Mouse (Mus musculus) neural tube, embryonic 10.5 days (tissue): ENCODE data around the gene Cdh5.
"Not testable (repeated sequence)": the region's sequence is repeated elsewhere in the genome, so short reads cannot be mapped to it uniquely, and the experiment has no call there.

Source experiments
- DNase-seq: peaks from one replicate; pipeline ENCODE4 v3.0.0-alpha.2; 2017; ENCODE audit warnings: low spot score; ENCODE audit errors: extremely low spot score

Gene Cdh5

GRCm38 (mm10) chr8:104090993-104091900 is 10.2 kb upstream of the Cdh5 start:
- DNase-seq, result peak; percentile 44

DNA sequence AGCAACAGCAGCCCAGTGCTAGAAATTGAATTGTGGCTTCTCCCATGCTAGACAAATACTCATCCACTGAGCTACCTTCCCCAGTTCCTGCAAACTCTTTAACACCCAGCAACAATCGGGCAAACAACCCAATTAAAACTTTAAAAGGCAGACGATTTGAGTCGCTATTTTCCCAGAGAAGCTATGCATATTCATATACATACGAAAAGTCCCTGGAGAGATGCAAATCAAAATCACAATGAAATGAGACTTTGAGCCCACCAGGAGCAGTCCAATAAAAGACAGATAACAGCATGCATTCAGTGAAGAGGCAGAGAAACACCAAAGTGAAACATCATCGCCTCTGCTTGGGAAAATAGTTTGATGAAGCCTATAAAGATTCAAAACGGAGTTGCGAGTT is 8.1 kb upstream of the Cdh5 start:
- DNase-seq, result no peak

DNA sequence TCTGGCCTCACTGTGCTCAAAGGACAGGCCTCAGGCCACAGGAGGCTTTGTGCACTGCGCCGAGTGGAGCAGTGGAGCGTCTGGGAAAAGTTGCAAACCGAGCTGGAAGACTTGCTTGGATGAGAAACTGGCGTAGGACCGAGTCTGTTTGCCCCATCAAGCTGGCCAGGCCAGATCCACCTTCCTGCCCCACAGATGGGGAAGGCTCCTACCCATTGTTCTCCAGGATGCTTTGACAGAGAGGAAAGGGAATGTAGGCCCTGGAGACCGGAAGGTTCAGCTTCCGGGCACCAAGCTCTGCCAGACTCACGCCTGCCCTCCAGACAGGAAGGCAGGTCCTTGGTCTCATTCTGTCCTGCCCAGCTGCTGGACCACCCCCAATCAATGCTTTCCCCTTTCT is 5.8 kb upstream of the Cdh5 start:
- DNase-seq, result no peak

DNA sequence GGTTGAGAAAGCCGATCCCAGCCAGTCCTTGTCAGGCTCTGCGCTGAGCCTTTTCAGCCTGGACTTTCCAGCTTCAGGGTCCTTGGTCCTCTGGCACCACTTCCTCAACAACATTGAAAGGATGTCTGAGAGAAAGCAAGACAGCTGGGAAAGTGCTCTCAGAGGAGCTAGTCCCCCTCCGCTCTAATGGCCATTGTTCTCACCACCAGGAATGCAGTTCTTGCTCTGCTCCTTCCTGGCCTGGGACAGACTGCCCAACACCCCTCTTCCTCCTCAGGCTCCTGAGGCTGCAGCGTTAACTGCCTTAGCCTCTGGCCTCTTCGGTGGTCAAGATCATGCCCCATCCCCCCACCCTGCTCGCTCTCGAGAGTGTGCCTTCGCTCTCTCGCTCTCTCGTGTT is 4.8 kb upstream of the Cdh5 start:
- DNase-seq, result no peak

DNA sequence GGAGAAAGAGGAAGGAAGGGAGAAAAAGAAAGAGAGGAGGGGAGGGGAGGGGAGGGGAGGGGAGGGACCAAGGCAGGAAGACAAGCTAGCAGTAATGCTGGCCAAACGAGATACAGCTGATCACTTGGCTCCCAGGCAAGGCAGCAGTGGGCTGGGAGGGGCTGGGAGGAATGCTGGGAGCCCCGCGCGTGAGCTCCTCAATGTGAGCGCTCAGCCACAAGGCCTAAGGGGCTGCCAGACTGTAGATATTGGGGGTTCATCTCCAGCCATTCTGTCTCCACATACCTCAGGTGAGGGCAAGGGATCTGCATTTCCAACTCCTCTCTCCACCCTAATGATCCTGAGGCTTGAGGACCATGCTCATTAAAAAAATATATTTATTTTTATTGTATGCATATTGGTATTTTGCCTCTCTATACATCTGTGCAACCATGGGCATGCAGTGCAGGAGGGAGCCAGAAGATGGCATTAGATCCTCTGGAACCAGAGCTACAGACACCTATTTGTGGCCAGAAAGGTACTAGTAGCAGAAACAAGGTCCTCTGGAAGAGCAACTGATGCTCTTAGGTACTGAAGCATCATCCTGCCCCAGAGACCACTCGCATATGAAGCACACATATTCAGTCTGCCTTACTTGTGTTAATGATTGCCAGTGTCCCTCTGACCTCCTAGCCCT is 2.6 kb upstream of the Cdh5 start:
- DNase-seq, result no peak

- DNase-seq, result no peak
Observed at GRCm38 (mm10) chr8:104099347-104100099, 1.9 kb upstream of the Cdh5 start.

DNA sequence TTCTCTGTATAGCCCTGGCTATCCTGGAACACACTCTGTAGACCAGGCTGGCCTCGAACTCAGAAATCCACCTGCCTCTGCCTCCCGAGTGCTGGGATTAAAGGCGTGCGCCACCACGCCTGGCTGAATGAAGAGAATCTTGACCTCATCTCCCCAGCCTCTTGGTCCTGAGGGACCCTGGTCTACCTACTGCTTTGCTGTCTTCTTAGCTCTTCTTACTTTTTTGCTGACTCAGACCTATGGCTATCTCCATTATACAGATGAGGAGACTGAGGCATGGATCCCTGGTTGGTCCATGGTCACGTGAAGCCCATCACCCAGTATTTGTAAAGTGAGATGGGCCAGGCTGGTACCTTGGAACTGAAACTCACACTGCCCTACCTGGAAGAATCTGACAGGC is 701 bp upstream of the Cdh5 start:
- DNase-seq, result not testable (repeated sequence)

DNA sequence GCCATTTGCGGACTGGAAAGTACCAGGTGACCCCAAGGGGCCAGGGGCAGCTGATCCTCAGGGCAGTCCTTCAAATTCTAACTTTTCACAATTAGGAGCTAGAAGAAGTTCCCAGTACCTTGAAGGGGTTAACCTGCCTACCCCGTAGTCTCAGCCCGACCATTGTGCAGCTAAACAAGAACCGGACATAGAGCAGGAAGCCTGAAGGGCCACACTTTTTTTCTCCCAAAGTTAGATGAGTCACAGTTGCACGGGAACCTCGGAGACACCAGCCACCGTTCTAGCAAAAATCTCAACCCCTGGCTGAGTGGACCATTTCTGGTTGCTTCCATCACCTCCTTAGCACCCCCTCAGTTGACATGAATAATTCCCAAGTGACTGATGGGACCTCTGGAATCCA is 2.0 kb downstream of the Cdh5 start:
- no peak for DNase-seq

DNA sequence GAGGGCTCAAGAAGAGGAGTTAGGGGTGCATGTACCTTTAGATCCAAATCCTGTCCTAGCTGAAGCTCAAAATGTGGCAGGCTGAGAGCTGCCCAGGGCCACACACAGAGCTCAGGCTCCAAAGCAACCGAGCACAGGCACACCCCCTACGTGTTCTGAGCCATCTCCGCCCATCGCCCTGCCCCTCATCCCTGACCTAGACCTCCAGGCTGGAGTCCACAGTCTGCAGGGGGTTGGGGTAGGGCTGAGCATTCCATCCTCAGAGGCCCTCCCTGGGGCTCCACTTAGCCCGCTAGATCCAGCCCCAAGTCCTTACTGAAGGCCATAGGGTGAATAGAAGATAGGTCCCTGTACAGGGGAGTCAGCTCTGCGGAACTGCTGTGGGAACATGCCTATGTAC is 4.3 kb downstream of the Cdh5 start:
- no peak for DNase-seq

DNA sequence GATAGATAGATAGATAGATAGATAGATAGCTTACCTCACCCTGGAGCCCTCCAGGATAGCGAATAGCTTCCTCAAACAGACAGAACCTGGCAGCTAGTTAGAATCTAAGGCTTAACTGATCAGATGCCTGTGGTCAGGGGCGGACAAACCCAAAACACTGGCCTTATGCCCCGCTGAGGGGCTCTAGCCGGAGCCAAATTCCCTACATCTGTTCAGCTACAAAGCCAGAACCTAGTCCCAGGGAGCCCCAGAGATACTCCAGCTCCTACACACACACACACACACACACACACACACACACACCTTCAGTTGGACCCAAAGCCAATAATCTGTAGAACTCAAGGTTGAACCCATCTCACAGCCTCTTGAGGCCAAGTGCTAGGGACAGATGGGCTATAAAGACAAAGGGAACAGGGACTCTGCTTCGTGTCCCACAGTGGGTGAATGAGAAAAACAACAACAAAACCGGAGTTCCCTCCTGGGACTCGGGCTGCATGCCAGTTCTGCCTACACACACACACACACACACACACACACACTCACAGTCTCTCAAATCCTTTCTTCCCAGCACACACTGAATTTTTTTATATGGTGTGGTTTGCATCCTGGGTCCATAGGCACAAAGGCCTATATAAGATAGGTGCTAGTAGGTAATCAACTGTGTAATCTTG is 5.0 kb downstream of the Cdh5 start:
- no peak for DNase-seq

- DNase-seq, result no peak
Observed at GRCm38 (mm10) chr8:104107111-104107510, 5.7 kb downstream of the Cdh5 start.

GRCm38 (mm10) chr8:104108048-104108447 is 6.6 kb downstream of the Cdh5 start:
- no peak for DNase-seq

DNA sequence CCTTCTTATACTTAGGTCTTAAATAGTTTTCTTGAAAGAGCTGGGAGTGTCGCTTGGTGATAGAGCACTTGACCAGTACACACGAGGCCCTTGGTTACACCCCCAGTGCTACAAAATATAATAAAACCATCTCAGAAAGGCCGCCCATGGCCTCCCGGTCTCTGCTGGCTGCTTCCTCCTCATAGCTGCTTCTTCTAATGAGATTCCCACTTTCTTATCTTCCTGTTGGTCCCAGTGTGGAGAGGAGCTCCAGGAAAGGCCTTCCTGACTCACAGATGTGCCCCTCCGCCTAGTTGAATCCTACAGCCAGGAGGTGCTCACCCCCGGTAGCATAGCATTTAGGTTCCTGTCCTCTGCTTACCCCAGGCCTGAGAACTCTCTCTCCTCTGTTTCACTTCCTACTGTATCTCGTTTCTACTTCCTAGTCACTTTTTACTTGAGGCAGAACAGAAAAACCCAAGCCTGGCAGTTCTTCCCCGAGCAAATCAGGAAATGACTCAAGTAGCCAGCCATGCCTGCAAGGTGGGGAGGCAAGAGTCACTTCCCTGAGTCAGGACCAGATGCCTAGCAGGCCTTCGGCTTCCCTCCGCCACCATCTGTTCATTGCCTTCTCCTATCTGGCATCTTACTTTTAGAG is 9.2 kb downstream of the Cdh5 start:
- no peak for DNase-seq

DNA sequence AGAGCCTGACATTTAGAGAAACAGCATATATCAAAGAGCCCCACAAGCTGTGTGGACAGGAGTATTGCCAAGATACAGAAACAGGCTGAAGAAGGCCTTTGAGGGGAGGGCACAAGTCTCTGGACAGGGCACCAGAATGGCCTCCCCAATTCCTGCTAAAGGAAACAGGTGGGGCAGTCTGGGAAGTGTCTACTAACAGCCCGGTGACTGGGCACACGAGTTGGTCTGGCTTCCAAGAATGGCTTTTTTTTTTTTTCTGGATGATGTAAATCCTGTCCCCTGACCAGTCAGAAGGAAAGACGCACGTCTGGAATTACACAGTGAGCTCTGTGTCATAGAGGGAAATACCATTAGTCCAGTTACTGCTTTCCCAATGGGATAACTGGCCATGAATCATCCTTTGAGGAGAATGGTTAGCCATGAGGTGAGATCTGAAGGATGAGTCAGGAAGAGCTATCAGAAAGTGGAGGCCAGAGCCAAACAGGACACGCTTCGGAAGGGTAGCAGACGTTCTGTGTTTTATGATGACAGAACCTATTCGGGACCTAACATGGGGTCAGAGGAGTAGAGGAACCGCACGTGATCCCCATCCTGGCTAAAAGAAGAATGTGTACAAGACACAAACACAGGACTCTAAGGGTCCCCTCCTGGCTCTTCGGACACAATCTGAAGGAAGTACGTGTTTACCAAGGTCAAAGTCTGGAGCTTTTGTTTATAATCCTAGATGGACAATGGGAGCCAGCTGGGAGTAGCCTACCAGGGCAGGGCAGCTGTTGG is 20.4 kb downstream of the Cdh5 start:
- DNase-seq, result no peak

- no peak for DNase-seq
Observed at GRCm38 (mm10) chr8:104123080-104123657, 21.7 kb downstream of the Cdh5 start.

DNA sequence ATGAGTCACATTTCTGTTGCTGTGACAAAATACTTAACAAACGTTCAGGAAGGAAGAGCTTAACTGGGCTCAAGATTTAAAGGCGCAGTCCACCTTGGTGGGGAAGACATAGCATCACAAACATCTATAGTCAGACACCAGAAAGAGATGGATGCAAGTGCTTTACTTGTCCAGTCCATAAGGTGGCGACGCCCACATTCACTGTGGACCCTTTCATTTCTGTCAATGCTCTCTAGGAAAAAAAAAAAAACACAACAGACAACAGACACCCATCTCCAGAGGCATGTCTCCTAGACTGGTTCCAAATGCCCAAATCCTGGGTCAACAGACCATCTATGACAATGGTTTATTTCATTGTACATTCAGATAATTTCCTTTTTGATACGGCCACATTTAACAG is 23.1 kb downstream of the Cdh5 start:
- DNase-seq, result no peak

DNA sequence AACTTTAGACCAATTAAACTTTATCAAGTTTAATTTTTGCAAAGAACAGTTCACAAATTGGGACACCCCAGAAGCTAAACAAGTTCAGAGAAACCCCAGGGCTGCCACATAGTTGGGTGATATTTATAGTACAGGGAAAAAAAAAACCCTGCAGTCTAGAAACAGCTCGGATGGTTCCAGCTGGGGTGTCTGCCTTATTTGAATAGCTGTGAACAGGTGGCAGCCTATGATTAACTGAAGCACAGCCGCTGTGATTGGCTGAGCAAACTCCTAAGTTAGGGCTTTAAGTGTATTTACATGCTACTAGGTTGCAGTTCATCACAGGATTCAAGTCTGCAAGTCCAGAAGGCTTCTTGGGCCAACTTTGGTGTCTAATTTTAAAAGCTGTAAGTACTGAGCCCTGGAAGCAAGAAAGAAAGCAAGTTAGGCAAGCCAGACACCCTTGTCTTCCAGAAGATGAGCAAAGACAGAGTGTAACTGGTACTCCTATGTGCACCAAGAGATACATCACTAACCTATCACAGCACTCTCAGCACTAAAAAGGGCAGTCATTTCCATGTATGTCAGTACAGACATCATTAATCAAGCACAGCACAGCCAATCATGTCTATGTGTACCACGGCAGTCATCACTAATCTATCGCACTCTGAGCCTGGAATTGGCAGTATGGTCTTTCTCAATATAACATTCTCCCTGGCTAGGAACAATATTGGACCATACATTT is 25.9 kb downstream of the Cdh5 start:
- DNase-seq, result no peak

- DNase-seq, result no peak
Observed at GRCm38 (mm10) chr8:104130916-104131315, 29.5 kb downstream of the Cdh5 start.

GRCm38 (mm10) chr8:104131414-104131975 is 30.1 kb downstream of the Cdh5 start:
- no peak for DNase-seq
